Mouse (Mus musculus) embryonic facial prominence, embryonic 15.5 days (tissue): ENCODE results near the gene Plekhm2. TPM values are rescaled to one million over a fixed set of nuclear protein-coding genes. Genes with fewer than 3 reads are reported as not detected.

Experiments
- ATAC-seq: fragments of 200-750 bp; cut with Nextera tagmentation; 2 replicates; pipeline ENCODE4 v1.8.0; 2017; ENCODE audit warnings: low read depth, moderate TSS enrichment; ENCODE audit not compliant: insufficient number of reproducible peaks, low FRiP score, low TSS enrichment
- H3K27ac ChIP-seq: fragments of 300-500 bp; sonication (generic); replicated peaks from 2 replicates; pipeline ENCODE4 v1.5.1; 2015; ENCODE audit warnings: mild to moderate bottlenecking, inconsistent platforms
- H3K27me3 ChIP-seq: fragments of 300-500 bp; sonication (generic); 2 replicates; pipeline ENCODE4 v1.6.1; 2015; ENCODE audit warnings: inconsistent platforms
- H3K36me3 ChIP-seq: fragments of 300-500 bp; sonication (generic); 2 replicates; pipeline ENCODE4 v1.6.1; 2015; ENCODE audit warnings: mild to moderate bottlenecking, inconsistent platforms
- H3K4me1 ChIP-seq: fragments of 300-500 bp; sonication (generic); 2 replicates; pipeline ENCODE4 v1.6.1; 2015; ENCODE audit warnings: inconsistent platforms
- H3K4me2 ChIP-seq: fragments of 300-500 bp; sonication (generic); replicated peaks from 2 replicates; pipeline ENCODE4 v1.6.1; 2015; ENCODE audit warnings: mild to moderate bottlenecking, inconsistent platforms
- H3K4me3 ChIP-seq: fragments of 300-500 bp; sonication (generic); replicated peaks from 2 replicates; pipeline ENCODE4 v1.5.1; 2015; ENCODE audit warnings: mild to moderate bottlenecking, inconsistent platforms
- H3K9ac ChIP-seq: fragments of 300-500 bp; sonication (generic); 2 replicates; pipeline ENCODE4 v1.6.1; 2015; ENCODE audit warnings: inconsistent platforms
- H3K9me3 ChIP-seq: fragments of 300-500 bp; sonication (generic); replicated peaks from 2 replicates; pipeline ENCODE4 v1.6.1; 2016; ENCODE audit warnings: inconsistent platforms
- WGBS: fragments of 180-500 bp; shearing (Covaris S2); methylation state at CpG from one replicate; pipeline ENCODE4 v1.1.7; 2015; 5-methylcytosine and 5-hydroxymethylcytosine counted together
- polyA plus RNA-seq: library from polyadenylated mRNA; unstranded; fragments of >200 nt; fragmentation: Nextera tagmentation; extraction: Ambion mirVana; gene quantifications from 2 replicates; pipeline ENCODE4 v1.2.1, GENCODE M21; 2015

Plekhm2 gene
- polyA plus RNA-seq, 1 experiment from 2014 or later, result 7.1 TPM

DNA sequence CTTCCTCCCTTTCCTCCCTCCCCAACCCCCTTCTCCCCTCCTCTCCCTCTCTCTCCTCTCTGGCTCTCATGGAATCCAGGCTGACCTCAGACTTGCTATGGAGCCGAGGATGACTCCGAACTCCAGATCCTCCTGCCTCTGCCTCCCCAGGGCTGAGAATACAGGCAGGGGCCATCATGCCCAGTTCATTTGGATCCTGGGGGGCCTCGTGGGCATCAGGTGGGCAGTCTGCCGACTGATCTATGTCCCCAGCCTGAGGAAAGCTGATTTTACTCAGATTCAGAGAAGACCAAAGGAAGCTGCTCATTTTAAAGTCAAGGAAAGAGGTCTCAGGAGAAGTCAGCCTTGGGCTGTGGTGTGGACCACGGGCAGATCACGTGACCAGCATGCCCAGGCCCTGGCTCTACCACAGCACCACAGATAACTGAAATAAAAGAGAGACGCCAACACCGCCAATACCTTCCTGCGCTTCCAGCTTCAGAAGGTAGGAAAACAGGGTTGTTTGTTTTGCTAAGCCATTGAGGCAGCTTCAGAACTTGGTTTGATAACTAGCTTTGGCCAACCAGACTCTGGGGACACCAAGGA, 45.3 kb downstream of the Plekhm2 start:
- ATAC-seq, result no peak
- Histone ChIP-seq H3K4me1 (peaks cover 22% of the 10 kb centered on the region), H3K4me2 (no peak overlapping the region), H3K27ac (no peak overlapping the region), H3K27me3 (no peaks in the 10 kb centered on the region), H3K4me3 (no peak overlapping the region), H3K9ac (no peak overlapping the region), H3K9me3 (no peaks in the 10 kb centered on the region), H3K36me3 (no peaks in the 10 kb centered on the region)
- WGBS, result 81% methylated on average over 9 of the region's 9 CpGs

DNA sequence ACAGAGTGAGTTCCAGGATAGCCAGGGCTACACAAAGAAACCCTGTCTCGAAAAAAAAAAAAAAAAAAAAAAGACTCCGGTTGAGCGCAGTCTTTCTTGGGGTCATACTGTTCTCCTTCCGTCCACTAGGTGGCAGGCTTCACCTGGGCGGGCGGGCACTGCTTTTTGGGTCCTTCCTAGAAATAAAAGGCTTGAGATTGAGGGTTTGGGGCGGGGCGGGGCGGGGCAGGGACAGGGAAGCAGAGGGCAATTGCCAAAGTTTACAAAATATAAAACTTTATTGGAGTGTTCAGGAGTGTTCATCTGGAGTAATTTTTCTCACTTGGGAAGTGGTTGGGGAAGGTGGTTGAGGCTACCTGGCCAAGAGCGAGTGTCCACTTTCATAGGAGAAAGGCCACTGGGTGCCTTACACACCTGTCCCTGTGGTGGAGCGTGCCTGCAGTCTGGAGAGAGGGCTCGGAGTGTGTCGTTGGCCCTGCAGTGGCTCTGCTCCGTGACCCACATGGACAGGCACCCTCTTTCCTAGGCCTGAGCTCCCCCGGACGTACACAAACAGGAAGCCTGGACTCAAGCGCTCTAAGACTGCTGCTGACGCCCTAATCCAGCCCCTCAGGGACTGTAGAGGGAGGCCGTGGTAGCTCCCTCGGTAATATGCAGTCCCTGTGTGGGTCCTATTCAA, 46.0 kb downstream of the Plekhm2 start, which contains the start of gene Tmem82:
Gene Tmem82 (minus strand): TSS at position 69 of the 679 bp plus-strand sequence.
- whole genome bisulfite sequencing, result 22% methylated on average over 20 of the region's 20 CpGs
- Histone ChIP-seq H3K36me3 (no peaks in the 10 kb centered on the region), H3K27me3 (no peaks in the 10 kb centered on the region), H3K4me3 (peak within 1 kb of the TSS; percentile 32), H3K4me1 (peaks cover 21% of the 10 kb centered on the region), H3K9ac (no peak within 1 kb of the TSS), H3K27ac (no peak within 1 kb of the TSS), H3K4me2 (peak within 1 kb of the TSS; percentile 55), H3K9me3 (no peaks in the 10 kb centered on the region)
- no peak for ATAC-seq

DNA sequence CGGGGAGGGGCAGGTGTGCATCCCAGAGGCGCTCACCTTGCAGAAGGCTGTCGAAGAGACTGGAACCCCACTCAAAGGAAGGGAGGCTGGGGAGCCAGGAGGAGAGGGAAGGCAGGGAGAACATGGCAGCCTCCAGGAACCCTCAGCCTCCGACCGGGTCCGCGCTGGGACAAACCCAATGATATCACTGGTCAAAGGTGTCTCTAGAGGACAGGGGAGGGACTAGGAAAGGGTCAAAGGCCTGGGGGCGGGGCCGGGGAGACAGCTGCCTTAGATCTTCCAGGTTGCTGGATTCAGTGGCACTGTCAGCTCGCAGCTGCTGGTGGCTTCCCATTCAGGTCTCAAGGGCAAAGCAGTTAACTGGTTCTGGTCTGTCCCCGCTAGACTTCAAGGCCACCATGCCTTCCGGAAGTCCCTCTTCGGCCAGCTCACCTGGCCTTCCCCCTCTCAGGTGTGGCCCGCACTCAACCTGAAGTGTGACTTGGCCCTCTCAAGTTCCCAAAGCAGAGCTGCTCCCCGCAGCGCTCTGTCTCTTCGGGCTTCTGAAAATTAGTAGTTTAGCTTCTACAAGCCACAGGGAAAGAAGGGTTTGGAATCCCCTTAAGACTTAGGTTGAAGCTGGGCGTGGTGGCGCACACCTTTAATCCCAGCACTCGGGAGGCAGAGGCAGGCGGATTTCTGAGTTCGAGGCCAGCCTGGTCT, 46.7 kb downstream of the Plekhm2 start:
- no peak overlapping the region for H3K9ac ChIP-seq
- peak overlapping the region; percentile 32 for H3K4me3 ChIP-seq
- H3K9me3 ChIP-seq, result no peaks in the 10 kb centered on the region
- peak; percentile 1; the same call in 1 of the 2 replicates for ATAC-seq
- no peaks in the 10 kb centered on the region for H3K36me3 ChIP-seq
- no peaks in the 10 kb centered on the region for H3K27me3 ChIP-seq
- H3K27ac ChIP-seq, result no peak overlapping the region
- WGBS, result 11% methylated on average over 22 of the region's 22 CpGs
- peak overlapping the region; percentile 55 for H3K4me2 ChIP-seq
- peaks cover 15% of the 10 kb centered on the region for H3K4me1 ChIP-seq

DNA sequence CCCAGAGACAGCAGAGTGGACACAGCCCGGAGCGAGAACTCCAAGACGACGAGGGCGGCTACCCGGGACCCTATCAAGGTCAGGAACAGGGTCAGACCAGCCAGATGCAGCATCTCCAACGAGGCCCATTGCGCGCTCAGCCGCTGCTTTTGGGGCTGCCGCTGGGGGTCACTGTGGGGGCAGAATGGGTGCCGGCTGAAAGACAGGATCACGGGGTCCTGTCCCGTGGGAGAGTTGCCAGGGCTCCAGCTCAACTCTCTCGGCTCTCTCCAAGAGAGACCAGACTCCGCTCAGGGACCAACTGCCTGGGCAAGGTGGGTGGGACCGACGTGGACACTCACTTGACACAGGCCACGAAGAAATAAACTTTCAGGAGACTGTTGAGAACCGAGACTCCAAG, 47.4 kb downstream of the Plekhm2 start:
- Histone ChIP-seq H3K36me3 (no peaks in the 10 kb centered on the region), H3K4me2 (peak overlapping the region; percentile 55), H3K4me3 (peak overlapping the region; percentile 32), H3K4me1 (peaks cover 15% of the 10 kb centered on the region), H3K9me3 (no peaks in the 10 kb centered on the region), H3K27ac (no peak overlapping the region), H3K9ac (no peak overlapping the region), H3K27me3 (no peaks in the 10 kb centered on the region)
- no peak for ATAC-seq
- WGBS, result 6% methylated on average over 20 of the region's 20 CpGs

DNA sequence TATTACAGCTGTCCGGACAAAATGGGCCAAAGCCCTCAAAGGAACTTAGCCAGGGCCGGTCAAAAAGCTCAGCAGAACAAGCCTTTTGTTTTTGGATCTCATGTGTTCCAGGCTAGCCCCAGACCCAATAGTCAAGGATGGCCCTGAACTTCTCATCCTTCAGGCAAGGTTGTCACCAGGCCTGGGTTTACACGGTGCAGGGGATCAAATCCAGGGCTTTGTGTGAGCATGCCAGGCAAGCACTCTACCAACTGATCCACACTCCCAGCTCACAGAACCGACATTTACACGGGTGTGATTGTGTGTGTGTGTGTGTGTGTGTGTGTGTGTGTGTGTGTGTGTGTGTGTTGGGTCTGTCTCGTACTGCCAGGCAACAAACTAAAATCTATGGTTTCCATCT, 47.9 kb downstream of the Plekhm2 start:
- no peaks in the 10 kb centered on the region for H3K9me3 ChIP-seq
- H3K4me3 ChIP-seq, result no peak overlapping the region
- H3K9ac ChIP-seq, result no peak overlapping the region
- 65% methylated on average over 6 of the region's 6 CpGs for WGBS
- H3K36me3 ChIP-seq, result no peaks in the 10 kb centered on the region
- H3K27ac ChIP-seq, result no peak overlapping the region
- peaks cover 15% of the 10 kb centered on the region for H3K4me1 ChIP-seq
- no peak overlapping the region for H3K4me2 ChIP-seq
- H3K27me3 ChIP-seq, result no peaks in the 10 kb centered on the region
- no peak for ATAC-seq

DNA sequence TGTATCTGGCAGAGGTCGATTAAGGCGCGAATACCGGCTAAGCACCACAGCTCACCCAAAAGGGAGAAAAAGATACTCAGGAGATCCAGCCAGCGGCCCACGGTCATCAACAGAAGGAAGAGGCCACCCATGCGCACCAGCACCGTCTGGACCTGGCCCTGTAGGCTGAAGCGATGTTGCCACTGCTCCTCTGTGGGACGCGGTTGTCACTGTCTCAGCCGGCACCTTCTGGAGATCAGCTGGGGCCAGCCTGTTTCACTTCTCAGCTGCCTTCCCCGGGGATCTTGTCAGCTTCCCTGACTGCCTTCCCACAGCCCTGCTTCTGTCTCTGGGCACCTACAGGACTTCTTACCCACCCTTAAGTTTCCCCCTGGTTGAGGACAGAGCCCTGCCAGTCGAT, 49.8 kb downstream of the Plekhm2 start:
- Histone ChIP-seq H3K4me3 (no peak overlapping the region), H3K27ac (no peak overlapping the region), H3K9ac (no peak overlapping the region), H3K36me3 (no peaks in the 10 kb centered on the region), H3K9me3 (no peaks in the 10 kb centered on the region), H3K4me1 (peaks cover 15% of the 10 kb centered on the region), H3K27me3 (no peaks in the 10 kb centered on the region), H3K4me2 (no peak overlapping the region)
- no peak for ATAC-seq
- WGBS, result 80% methylated on average over 14 of the region's 14 CpGs

DNA sequence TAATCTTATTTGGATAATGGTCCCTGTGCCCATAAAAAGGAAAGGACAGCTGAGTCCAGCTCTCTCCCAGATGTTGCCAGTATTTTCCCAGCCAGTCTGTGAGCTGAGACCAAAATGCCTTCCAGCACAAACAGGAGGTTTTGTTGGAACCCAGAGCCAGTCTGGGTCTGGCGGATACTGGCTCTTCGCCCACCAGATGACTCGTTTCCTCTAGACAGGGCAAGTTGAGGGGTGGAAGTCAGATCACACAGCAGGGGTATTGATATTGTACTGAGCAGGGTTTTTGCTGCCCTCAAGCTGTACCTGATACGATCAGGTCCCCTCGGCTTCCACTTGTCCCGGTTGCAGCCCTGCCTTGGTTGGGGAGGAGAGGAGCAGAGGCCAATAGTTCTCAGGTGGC, 55.2 kb downstream of the Plekhm2 start:
- Histone ChIP-seq H3K27me3 (no peaks in the 10 kb centered on the region), H3K36me3 (no peaks in the 10 kb centered on the region), H3K4me2 (no peak overlapping the region), H3K9ac (no peak overlapping the region), H3K4me3 (no peak overlapping the region), H3K4me1 (peaks cover 3% of the 10 kb centered on the region), H3K27ac (no peak overlapping the region), H3K9me3 (no peaks in the 10 kb centered on the region)
- 55% methylated on average over 6 of the region's 6 CpGs for WGBS
- ATAC-seq, result no peak

DNA sequence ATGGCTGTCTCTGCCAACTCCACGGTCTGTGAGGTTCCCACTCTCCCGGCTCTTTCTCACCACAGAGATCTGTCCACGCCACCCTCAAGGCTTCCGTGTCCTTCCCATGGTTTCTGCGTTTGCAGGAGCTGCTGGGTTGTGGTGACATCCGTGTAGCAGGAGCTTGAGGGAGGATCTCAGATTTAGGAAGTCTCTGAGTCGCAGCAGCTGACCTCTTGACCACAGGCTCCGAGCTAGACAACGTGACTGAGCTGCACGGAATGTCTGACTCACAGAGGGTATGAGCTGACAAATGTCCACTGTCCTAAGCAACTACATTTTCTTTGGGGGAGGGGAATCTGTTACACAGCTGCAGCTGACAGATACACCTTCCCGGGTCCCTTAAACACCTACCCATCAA, 58.8 kb downstream of the Plekhm2 start, which contains the start of gene Fblim1:
Gene Fblim1 (minus strand): TSS at position 236 of the 400 bp plus-strand sequence.
- Histone ChIP-seq H3K4me3 (no peak within 1 kb of the TSS), H3K9me3 (no peaks in the 10 kb centered on the region), H3K4me2 (no peak within 1 kb of the TSS), H3K4me1 (peaks cover 18% of the 10 kb centered on the region), H3K27ac (no peak within 1 kb of the TSS), H3K9ac (no peak within 1 kb of the TSS), H3K36me3 (no peaks in the 10 kb centered on the region), H3K27me3 (no peaks in the 10 kb centered on the region)
- ATAC-seq, result no peak
- WGBS, result 79% methylated on average over 11 of the region's 11 CpGs

DNA sequence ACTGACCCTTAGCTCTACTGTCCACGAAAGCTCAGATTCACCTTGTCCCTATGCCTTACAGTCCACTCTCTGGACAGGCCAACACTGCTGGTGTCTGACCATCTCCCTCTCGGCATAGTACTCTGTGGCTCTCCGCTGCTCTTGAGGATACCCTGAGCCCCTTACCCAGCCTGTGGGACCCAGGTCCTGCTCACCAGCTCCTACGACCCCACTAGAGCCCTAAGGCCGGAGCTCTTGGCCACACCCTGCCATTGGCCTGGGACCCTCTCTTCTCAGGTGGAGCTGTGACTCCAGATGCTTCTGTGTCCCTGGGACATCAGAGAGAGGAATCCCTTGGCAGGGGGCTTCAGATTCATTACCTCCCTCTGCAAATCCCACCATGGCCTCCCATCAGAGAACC, 59.3 kb downstream of the Plekhm2 start:
- ATAC-seq, result no peak
- Histone ChIP-seq H3K27me3 (no peaks in the 10 kb centered on the region), H3K4me3 (no peak overlapping the region), H3K9me3 (no peaks in the 10 kb centered on the region), H3K27ac (no peak overlapping the region), H3K9ac (no peak overlapping the region), H3K4me2 (no peak overlapping the region), H3K36me3 (no peaks in the 10 kb centered on the region), H3K4me1 (peaks cover 20% of the 10 kb centered on the region)
- 86% methylated on average over 5 of the region's 5 CpGs for WGBS

DNA sequence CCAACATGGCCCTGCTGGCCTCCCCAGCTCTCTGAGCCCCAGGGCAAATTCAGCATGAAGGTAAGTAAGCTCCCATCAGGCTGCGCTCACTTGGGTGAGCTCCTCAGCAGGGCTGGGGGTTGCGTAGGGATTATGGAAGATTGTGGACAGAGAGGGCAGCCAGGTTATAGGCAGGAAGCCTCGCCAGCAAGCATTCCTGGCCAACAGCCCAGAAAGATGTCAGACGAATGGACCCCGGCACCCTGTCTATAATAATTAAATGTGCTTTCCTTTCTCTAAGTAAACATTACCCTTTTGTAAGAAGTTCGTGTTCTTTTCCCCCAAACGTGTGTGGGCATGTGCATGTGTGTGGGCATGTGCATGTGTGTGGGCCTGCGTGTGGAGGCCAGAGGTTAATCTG, 60.2 kb downstream of the Plekhm2 start:
- ATAC-seq, result no peak
- Histone ChIP-seq H3K4me1 (peaks cover 30% of the 10 kb centered on the region), H3K27ac (0 out of 2 replicates have a peak overlapping the region, but pooled peaks have one; percentile 23), H3K27me3 (no peaks in the 10 kb centered on the region), H3K4me2 (no peak overlapping the region), H3K9ac (no peak overlapping the region), H3K36me3 (no peaks in the 10 kb centered on the region), H3K9me3 (no peaks in the 10 kb centered on the region), H3K4me3 (no peak overlapping the region)
- 43% methylated on average over 8 of the region's 8 CpGs for WGBS

DNA sequence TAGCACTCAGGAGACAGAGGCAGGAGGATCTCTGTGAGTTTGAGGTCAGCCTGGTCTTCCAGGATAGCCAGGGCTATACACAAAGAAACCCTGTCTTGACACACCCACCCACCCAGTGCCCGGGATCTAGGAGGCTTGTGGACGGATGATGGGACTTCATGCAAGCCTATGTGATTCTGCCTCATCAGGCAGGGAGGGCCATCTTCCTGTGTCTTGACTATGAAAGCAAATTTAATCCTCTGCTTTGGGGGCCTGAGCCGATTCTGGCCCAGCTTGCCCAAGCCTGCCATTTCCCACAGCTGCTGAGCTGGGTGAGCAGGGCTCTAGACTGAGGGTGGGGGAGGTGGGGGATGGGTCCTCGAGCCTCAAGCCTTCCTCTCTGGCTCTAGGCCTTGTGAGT, 60.8 kb downstream of the Plekhm2 start:
- Histone ChIP-seq H3K36me3 (no peaks in the 10 kb centered on the region), H3K4me1 (peaks cover 35% of the 10 kb centered on the region), H3K27ac (0 out of 2 replicates have a peak overlapping the region, but pooled peaks have one; percentile 23), H3K9ac (no peak overlapping the region), H3K9me3 (no peaks in the 10 kb centered on the region), H3K4me2 (no peak overlapping the region), H3K27me3 (no peaks in the 10 kb centered on the region), H3K4me3 (no peak overlapping the region)
- WGBS, result 65% methylated on average over 4 of the region's 4 CpGs
- ATAC-seq, result no peak
